Mouse (Mus musculus) naive thymus-derived CD4-positive, alpha-beta T cell, adult 2 months (primary cell): ENCODE measurements around the gene Cbfa2t3.

ENCODE experiments used
- DNase-seq: peaks from one replicate; pipeline ENCODE4 v3.0.0-alpha.2; 2011; ENCODE audit warnings: low read depth

The Cbfa2t3 gene

GRCm38 (mm10) chr8:122665667-122666316, 33.1 kb downstream of the Cbfa2t3 start:
- DNase-seq = no peak

- no peak for DNase-seq
These were observed 33.7 kb downstream of the Cbfa2t3 start for GRCm38 (mm10) chr8:122665221-122665620.

GRCm38 (mm10) chr8:122663670-122664069, 35.2 kb downstream of the Cbfa2t3 start:
- DNase-seq = no peak

GRCm38 (mm10) chr8:122663106-122663505, 35.8 kb downstream of the Cbfa2t3 start:
- DNase-seq = no peak

- DNase-seq = no peak
These were observed 37.0 kb downstream of the Cbfa2t3 start for GRCm38 (mm10) chr8:122661894-122662293.

GRCm38 (mm10) chr8:122661138-122661537, 37.8 kb downstream of the Cbfa2t3 start:
- no peak for DNase-seq

GRCm38 (mm10) chr8:122660022-122660421, 38.9 kb downstream of the Cbfa2t3 start:
- peak; percentile 55 for DNase-seq

- DNase-seq = no peak
These were observed 40.1 kb downstream of the Cbfa2t3 start for GRCm38 (mm10) chr8:122658807-122659160.

- no peak for DNase-seq
These were observed 40.6 kb downstream of the Cbfa2t3 start for GRCm38 (mm10) chr8:122658149-122658806.

GRCm38 (mm10) chr8:122656056-122656999, 42.6 kb downstream of the Cbfa2t3 start:
- no peak for DNase-seq

GRCm38 (mm10) chr8:122654768-122655167, 44.1 kb downstream of the Cbfa2t3 start:
- no peak for DNase-seq

- no peak for DNase-seq
These were observed 46.3 kb downstream of the Cbfa2t3 start for GRCm38 (mm10) chr8:122652643-122653042.

GRCm38 (mm10) chr8:122651326-122651921, 47.5 kb downstream of the Cbfa2t3 start:
- DNase-seq = no peak

GRCm38 (mm10) chr8:122648192-122648970, 50.5 kb downstream of the Cbfa2t3 start:
- DNase-seq = no peak

GRCm38 (mm10) chr8:122646337-122646736, 52.6 kb downstream of the Cbfa2t3 start:
- no peak for DNase-seq

- no peak for DNase-seq
These were observed 54.5 kb downstream of the Cbfa2t3 start for GRCm38 (mm10) chr8:122644175-122644954.

GRCm38 (mm10) chr8:122642071-122642470, 56.8 kb downstream of the Cbfa2t3 start:
- DNase-seq = no peak

GRCm38 (mm10) chr8:122641406-122641805, 57.5 kb downstream of the Cbfa2t3 start:
- no peak for DNase-seq

GRCm38 (mm10) chr8:122640825-122641224, 58.1 kb downstream of the Cbfa2t3 start:
- DNase-seq = no peak

GRCm38 (mm10) chr8:122639521-122640248, 59.2 kb downstream of the Cbfa2t3 start:
- DNase-seq = no peak
